Mouse (Mus musculus) neural tube, embryonic 15.5 days (tissue): Measurements from ENCODE around the gene Borcs6. TPM values are rescaled to one million over a fixed set of nuclear protein-coding genes. Genes with fewer than 3 reads are reported as not detected.

Experiments used
- ATAC-seq: fragments of 200-750 bp; cut with Nextera tagmentation; 2 replicates; pipeline ENCODE4 v1.8.0; 2017; ENCODE audit warnings: mild to moderate bottlenecking, moderate TSS enrichment, moderate library complexity; ENCODE audit not compliant: low FRiP score
- H3K27ac ChIP-seq: fragments of 300-500 bp; sonication (generic); replicated peaks from 2 replicates; pipeline ENCODE4 v1.5.1; 2015; ENCODE audit warnings: mild to moderate bottlenecking, inconsistent platforms
- H3K27me3 ChIP-seq: fragments of 300-500 bp; sonication (generic); replicated peaks from 2 replicates; pipeline ENCODE4 v1.6.1; 2015; ENCODE audit warnings: inconsistent platforms
- H3K36me3 ChIP-seq: fragments of 300-500 bp; sonication (generic); 2 replicates; pipeline ENCODE4 v1.6.1; 2015; ENCODE audit warnings: inconsistent platforms
- H3K4me1 ChIP-seq: fragments of 300-500 bp; sonication (generic); 2 replicates; pipeline ENCODE4 v1.6.1; 2015; ENCODE audit warnings: inconsistent platforms
- H3K4me2 ChIP-seq: fragments of 300-500 bp; sonication (generic); 2 replicates; pipeline ENCODE4 v1.6.1; 2015; ENCODE audit warnings: inconsistent platforms, mild to moderate bottlenecking, moderate library complexity
- H3K4me3 ChIP-seq: fragments of 300-500 bp; sonication (generic); replicated peaks from 2 replicates; pipeline ENCODE4 v1.5.1; 2015; ENCODE audit warnings: mild to moderate bottlenecking, inconsistent platforms
- H3K9ac ChIP-seq: fragments of 300-500 bp; sonication (generic); replicated peaks from 2 replicates; pipeline ENCODE4 v1.6.1; 2015; ENCODE audit warnings: mild to moderate bottlenecking, inconsistent platforms
- H3K9me3 ChIP-seq: fragments of 300-500 bp; sonication (generic); replicated peaks from 2 replicates; pipeline ENCODE4 v1.6.1; 2016; ENCODE audit warnings: inconsistent platforms
- WGBS: fragments of 180-500 bp; shearing (Covaris S2); methylation state at CpG from one replicate; pipeline ENCODE4 v1.1.7; 2015; ENCODE audit warnings: mixed read lengths; 5-methylcytosine and 5-hydroxymethylcytosine counted together
- polyA plus RNA-seq: library from polyadenylated mRNA; unstranded; fragments of >200 nt; fragmentation: Nextera tagmentation; extraction: Ambion mirVana; gene quantifications from 2 replicates; pipeline ENCODE4 v1.2.1, GENCODE M21; 2015

Gene Borcs6
- polyA plus RNA-seq, 1 experiment from 2014 or later = 24.0 TPM

DNA sequence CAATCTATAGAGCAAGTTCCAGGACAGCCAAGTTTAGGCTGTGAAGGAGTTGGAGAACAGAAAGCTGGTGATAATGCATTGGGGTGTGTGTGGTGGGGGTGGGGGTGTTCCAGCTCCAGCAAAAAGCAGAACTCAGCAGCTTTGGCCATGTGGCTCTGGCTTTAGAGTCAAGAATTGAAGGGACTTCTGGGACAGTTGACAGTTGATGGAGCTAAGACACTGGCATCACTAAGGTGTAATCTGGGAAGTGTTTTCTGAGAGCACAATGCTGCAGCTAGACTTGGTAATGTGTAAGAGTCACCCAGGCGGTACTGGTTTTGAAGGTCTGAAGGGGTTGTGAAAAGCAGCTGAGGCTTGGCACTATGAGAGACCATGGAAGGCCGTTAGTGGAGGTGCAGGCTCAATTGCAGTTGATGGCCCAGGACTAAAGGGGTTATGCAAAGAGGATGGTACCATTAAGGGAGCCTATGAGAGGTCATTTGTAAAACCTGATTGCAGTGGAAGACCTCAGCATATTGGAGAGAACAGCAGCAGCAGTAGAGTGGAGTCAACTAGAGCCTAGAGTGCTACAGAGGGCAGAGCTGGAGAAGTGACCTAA lies 6.6 kb upstream of the Borcs6 start:
- Histone ChIP-seq H3K27ac (no peak overlapping the region), H3K4me3 (no peak overlapping the region), H3K4me2 (no peak overlapping the region), H3K9me3 (no peaks in the 10 kb centered on the region), H3K27me3 (no peaks in the 10 kb centered on the region), H3K4me1 (peaks cover under 1% of the 10 kb centered on the region), H3K9ac (no peak overlapping the region), H3K36me3 (no peaks in the 10 kb centered on the region)
- no peak for ATAC-seq
- 78% methylated on average over 2 of the region's 2 CpGs for WGBS

DNA sequence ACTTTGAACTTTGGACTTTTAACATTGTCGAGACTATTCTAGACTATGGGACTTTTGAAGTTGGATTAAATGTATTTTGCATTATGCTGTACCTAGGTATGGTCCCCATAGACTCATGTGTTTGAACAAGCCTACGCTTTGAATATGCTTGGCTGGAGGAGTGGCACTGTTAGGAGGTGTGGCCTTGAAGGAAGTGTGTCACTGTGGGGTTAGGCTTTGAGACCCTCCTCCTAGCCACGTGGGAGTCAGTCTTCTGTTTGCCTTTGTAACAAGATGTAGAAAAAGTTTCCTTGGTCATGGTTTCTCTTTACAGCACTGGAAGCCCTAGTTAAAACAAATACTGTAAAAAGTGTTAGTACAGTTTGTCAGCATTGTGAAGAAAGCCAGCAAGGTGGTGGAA lies 5.7 kb upstream of the Borcs6 start:
- no peak for ATAC-seq
- Histone ChIP-seq H3K9ac (no peak overlapping the region), H3K27ac (no peak overlapping the region), H3K4me2 (no peak overlapping the region), H3K27me3 (no peaks in the 10 kb centered on the region), H3K4me1 (peaks cover 9% of the 10 kb centered on the region), H3K4me3 (no peak overlapping the region), H3K36me3 (no peaks in the 10 kb centered on the region), H3K9me3 (no peaks in the 10 kb centered on the region)
- 80% methylated on average over 3 of the region's 3 CpGs for WGBS

DNA sequence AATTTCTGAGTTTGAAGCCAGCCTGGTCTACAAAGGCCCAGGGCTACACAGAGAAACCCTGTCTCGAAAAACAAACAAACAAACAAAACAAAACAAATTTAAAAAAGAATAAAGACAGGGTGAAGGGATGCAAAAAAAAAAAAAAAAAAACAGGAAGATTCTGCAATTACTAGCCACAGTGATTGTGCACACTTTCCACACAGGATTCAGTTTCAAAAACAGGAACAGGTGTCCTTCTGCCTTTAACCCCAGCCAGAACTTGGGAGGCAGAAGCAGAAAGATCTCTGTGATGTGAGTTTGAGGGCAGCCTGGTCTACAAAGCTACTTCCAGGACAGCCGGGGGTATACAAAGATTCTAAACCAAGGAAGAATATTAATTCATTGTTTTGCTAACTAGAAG lies 1.3 kb upstream of the Borcs6 start:
- H3K36me3 ChIP-seq = no peaks in the 10 kb centered on the region
- H3K27me3 ChIP-seq = no peaks in the 10 kb centered on the region
- peaks cover 29% of the 10 kb centered on the region for H3K4me1 ChIP-seq
- peak overlapping the region; percentile 91 for H3K27ac ChIP-seq
- no peaks in the 10 kb centered on the region for H3K9me3 ChIP-seq
- 72% methylated on average over 2 of the region's 2 CpGs for WGBS
- peak overlapping the region; percentile 92 for H3K4me3 ChIP-seq
- peak overlapping the region; percentile 60 for H3K9ac ChIP-seq
- H3K4me2 ChIP-seq = peak overlapping the region; percentile 92
- no peak for ATAC-seq

DNA sequence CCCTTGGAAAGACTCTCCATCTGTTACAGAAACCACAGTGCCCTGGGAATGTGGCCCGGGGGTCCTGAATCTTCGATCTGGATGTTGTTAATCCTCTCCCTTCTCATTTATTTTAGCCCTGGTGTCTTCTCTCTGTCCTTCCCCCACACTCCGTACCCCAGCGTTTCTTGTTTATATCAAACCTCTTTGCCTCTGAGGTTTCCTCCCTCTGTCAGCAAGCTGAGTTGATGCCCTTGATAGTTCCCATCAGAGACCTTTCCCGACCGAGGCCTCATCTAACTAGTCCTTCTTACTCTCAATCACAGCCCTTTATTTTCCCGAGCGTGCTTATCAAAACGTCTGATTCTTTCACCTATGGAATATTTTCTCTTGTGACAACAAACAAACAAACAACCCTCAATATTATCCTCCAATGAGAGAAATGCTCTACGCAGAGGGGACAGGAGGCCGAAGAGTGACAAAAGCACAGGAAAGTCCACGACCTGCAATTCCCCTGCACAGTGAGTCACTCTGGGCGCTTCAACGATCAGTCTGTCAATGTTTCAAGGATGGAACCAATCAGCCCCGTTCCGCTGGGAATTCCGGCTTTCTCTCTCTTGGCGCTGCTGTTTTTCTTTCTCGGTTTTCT lies 674 bp upstream of the Borcs6 start:
- H3K4me2 ChIP-seq = peak overlapping the region; percentile 92
- peak; percentile 21; the same call in 1 of the 2 replicates for ATAC-seq
- peak overlapping the region; percentile 92 for H3K4me3 ChIP-seq
- peak overlapping the region; percentile 91 for H3K27ac ChIP-seq
- no peaks in the 10 kb centered on the region for H3K9me3 ChIP-seq
- H3K4me1 ChIP-seq = peaks cover 30% of the 10 kb centered on the region
- no peaks in the 10 kb centered on the region for H3K27me3 ChIP-seq
- 3% methylated on average over 19 of the region's 19 CpGs for WGBS
- no peaks in the 10 kb centered on the region for H3K36me3 ChIP-seq
- peak overlapping the region; percentile 60 for H3K9ac ChIP-seq

DNA sequence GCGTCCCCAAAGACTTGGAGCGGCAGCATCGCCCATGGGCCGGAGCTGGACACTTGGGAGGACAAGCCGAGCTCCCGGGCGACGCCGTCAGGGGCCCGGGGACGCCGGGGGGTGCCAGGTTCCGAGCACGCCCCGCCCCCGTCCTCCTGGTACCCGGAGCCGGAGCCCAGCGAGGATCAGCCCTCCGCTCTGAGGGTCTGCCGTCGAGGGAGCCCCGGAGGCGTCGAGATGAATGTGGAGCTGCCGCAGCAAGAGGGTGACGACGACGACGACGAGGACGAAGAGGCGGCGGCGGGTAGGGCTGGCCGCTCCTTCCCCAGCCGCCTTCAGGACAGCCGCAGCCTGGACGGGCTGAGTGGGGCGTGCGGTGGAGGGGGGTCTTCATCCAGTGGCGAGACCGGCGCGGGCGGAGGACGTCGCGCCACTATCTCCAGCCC lies 476 bp downstream of the Borcs6 start:
- under 1% methylated on average over 36 of the region's 49 CpGs for WGBS
- no peaks in the 10 kb centered on the region for H3K27me3 ChIP-seq
- peak; percentile 12 for ATAC-seq
- H3K9me3 ChIP-seq = no peaks in the 10 kb centered on the region
- H3K27ac ChIP-seq = peak overlapping the region; percentile 95
- H3K4me3 ChIP-seq = peak overlapping the region; percentile 92
- H3K4me1 ChIP-seq = peaks cover 40% of the 10 kb centered on the region
- H3K36me3 ChIP-seq = no peaks in the 10 kb centered on the region
- peak overlapping the region; percentile 92 for H3K4me2 ChIP-seq
- H3K9ac ChIP-seq = peak overlapping the region; percentile 83

DNA sequence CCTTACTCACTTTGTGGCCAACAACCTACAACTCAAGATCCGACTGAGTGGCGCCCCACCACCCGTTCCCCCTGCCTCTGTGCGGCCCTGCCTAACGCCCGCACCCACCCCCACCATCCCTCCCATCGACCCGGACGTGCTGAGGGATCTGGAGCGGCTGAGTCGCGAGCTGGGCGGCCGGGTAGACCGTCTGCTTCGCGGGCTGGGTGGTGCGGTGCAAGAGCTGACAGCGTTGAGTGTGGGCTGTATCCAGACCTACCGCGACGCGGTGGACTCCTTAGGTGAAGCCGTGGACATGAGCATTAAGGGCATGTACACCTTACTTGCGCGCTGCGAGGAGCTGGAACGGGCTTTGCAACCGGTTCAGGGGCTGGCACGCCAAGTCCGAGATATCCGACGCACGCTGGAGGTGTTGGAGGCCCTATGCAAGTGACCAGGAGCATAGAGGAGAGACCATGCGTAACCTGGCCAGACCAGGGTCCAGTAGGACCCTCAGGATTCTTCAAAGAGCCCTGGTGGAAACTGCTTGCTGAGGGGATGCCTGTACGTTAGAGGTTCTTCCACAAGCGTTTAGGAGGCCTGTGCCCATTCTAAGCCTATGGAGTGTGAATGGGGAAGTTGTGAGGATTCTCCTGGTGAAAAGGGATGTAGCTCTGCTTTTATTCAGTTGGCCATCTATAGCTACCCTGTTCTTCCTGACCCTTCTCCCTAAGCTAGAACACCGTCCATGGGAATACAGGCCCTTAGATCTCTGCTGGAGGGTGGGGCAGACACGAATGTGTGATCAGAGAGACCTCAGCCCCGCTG lies 1.1 kb downstream of the Borcs6 start:
- no peaks in the 10 kb centered on the region for H3K36me3 ChIP-seq

DNA sequence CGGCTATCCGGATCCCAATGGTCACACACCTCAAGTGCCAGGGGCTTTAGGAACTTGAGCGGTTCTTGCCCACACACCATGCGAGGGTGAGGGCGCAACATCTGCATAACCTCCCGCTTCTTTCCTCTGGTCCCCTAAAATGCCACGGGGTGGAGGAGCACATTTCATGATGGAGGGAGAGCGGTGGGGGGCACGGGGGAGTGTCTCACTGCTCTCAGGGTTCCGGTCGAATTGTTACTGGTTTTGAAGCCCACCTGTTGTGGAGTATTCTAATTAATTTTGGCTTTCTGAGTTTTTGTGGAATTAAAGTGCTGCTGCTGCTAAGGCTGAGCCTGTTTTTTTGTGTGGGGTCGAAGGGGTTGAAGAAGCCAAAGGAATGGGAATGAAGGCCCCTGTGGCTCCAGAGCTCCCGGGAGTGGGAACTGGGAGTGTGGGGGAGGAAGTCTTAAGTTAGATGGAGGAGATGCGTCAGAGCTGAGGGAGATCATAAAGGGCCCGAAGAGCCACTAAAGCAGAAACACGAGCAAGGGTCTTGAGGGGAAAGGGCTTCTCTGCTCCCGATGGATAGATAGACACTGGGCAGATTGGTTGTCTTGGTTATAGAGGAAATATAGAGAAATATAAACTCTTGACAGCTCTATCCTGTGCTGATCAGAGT lies 1.9 kb downstream of the Borcs6 start:
- 13% methylated on average over 17 of the region's 17 CpGs for WGBS
- Histone ChIP-seq H3K27me3 (no peaks in the 10 kb centered on the region), H3K4me3 (peak overlapping the region; percentile 92), H3K27ac (peak overlapping the region; percentile 95; the same call in 1 of the 2 replicates), H3K9ac (peak overlapping the region; percentile 83), H3K4me2 (peak overlapping the region; percentile 92), H3K4me1 (peaks cover 47% of the 10 kb centered on the region), H3K36me3 (no peaks in the 10 kb centered on the region), H3K9me3 (no peaks in the 10 kb centered on the region)
- no peak for ATAC-seq

More for the DNA sequence above, 1.1 kb downstream of the Borcs6 start:
- Histone ChIP-seq H3K9ac (peak overlapping the region; percentile 83), H3K9me3 (no peaks in the 10 kb centered on the region), H3K27ac (peak overlapping the region; percentile 95), H3K4me2 (peak overlapping the region; percentile 92), H3K4me3 (peak overlapping the region; percentile 92), H3K27me3 (no peaks in the 10 kb centered on the region), H3K4me1 (peaks cover 40% of the 10 kb centered on the region)
- ATAC-seq = no peak
- WGBS = under 1% methylated on average over 40 of the region's 40 CpGs

DNA sequence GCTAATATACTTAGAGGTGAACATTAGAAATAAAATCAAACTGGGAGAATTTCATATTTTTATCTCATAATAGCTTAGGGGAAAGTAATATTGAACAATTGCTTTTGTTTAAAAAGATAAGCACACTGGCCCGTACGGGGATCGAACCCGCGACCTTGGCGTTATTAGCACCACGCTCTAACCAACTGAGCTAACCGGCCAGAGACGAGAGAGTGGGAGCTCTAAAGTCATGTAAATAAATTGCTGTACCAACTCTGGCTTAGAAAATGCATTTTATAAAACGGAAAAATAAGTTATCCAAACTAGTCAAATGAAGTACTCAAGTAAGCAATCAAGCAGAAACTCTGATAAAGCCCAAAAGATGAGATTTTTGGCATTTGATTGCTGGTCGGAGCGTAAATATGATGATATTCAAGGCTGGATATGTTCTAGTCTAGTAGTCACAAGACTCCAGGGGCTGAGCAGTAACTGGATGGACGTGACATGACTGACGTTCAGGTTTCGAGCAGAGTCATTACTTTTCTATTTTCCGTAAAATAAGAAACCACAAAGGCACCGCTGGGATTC lies 2.8 kb downstream of the Borcs6 start:
- H3K27ac ChIP-seq = peak overlapping the region; percentile 74
- under 1% methylated on average over 17 of the region's 17 CpGs for WGBS
- H3K4me3 ChIP-seq = peak overlapping the region; percentile 58
- no peaks in the 10 kb centered on the region for H3K27me3 ChIP-seq
- H3K36me3 ChIP-seq = no peaks in the 10 kb centered on the region
- H3K4me1 ChIP-seq = peaks cover 56% of the 10 kb centered on the region
- peak; percentile 23; the same call in 1 of the 2 replicates for ATAC-seq
- no peaks in the 10 kb centered on the region for H3K9me3 ChIP-seq
- H3K4me2 ChIP-seq = peak overlapping the region; percentile 92
- H3K9ac ChIP-seq = no peak overlapping the region

DNA sequence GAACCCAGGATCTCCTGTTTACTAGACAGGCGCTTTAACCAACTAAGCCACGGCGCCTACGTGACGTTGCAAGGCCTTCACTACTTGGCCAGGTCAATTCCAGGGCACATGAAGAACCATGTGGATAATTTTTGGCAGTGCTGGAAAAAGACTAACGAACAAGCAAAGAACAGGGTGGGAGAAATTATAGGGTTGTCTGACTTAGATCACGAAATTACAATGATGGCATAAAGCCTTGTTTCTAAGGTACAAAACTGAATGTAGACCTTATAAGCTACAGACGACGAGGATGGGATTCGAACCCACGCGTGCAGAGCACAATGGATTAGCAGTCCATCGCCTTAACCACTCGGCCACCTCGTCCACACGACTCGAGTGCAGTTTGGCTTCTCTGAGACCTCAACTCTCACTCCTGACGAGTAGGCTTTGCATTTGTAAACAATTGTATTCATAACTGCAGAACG lies 3.3 kb downstream of the Borcs6 start:
- under 1% methylated on average over 19 of the region's 19 CpGs for WGBS
- H3K4me1 ChIP-seq = peaks cover 56% of the 10 kb centered on the region
- H3K27me3 ChIP-seq = no peaks in the 10 kb centered on the region
- peak overlapping the region; percentile 58 for H3K4me3 ChIP-seq
- H3K9me3 ChIP-seq = no peaks in the 10 kb centered on the region
- H3K27ac ChIP-seq = peak overlapping the region; percentile 85
- H3K4me2 ChIP-seq = peak overlapping the region; percentile 92
- no peaks in the 10 kb centered on the region for H3K36me3 ChIP-seq
- H3K9ac ChIP-seq = peak overlapping the region; percentile 49; the same call in 1 of the 2 replicates
- peak; percentile 66 for ATAC-seq

DNA sequence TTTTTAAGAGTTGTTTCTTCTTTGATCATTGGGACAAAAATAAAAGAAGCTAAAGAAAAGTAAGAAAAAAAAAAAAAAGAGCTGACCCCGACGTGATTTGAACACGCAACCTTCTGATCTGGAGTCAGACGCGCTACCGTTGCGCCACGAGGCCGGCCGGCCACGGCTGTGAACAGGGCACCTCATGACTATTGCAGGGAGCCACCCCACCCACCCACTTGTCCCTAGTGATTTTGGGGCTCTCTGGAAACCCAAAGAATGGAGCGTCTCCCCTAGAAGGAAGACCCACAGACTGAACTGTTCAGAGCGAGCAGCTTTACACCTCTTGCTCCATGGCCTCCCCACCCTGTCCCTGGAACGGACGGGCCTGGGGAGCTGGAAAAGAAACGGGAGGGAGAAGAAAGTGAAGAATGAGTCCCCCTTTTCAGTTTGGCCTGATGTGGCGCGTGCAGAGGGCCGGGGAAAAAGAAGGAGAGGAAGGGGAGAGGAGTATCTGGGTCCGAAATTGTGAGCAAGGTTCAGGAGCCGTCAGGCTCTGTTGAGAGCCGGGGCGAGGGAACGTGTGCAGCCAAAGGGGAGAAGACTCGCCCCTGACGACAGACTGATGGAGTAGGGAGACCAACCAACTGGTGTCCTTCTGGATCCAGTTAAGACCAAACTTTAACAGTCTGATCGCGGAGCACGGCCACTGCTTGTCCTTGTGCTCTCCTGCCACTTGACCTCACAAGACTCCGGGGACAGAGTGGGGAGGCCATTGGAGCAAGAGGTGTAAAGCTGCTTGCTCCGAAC lies 4.1 kb downstream of the Borcs6 start:
- H3K36me3 ChIP-seq = no peaks in the 10 kb centered on the region
- H3K9ac ChIP-seq = peak overlapping the region; percentile 57
- H3K4me3 ChIP-seq = peak overlapping the region; percentile 58
- peaks cover 49% of the 10 kb centered on the region for H3K4me1 ChIP-seq
- under 1% methylated on average over 31 of the region's 31 CpGs for WGBS
- no peaks in the 10 kb centered on the region for H3K27me3 ChIP-seq
- peak; percentile 46; the same call in 1 of the 2 replicates for ATAC-seq
- H3K27ac ChIP-seq = peak overlapping the region; percentile 85
- H3K9me3 ChIP-seq = no peaks in the 10 kb centered on the region
- peak overlapping the region; percentile 92 for H3K4me2 ChIP-seq
